Mouse (Mus musculus): Measurements from ENCODE around the gene Chd1. TPM values are rescaled to one million over a fixed set of nuclear protein-coding genes. Genes with fewer than 3 reads are reported as not detected.
A peak's percentile ranks its signal among the peaks of the same experiment; 100 is the strongest.

Chd1 gene
- total RNA-seq (2021): 10 to 100 TPM; 16.6 to 20.1 TPM

GRCm38 (mm10) chr17:15704475-15705300 is at the start of gene Chd1:
Chd1 (plus strand) TSS chr17:15704967.
- intact Hi-C loops (cut with DNase I): loop anchor here (5.0 to 10.0 kb wide), 3 partner anchors 120 to 177 kb away; partner anchors contain the start of gene Pdcd2

DNA sequence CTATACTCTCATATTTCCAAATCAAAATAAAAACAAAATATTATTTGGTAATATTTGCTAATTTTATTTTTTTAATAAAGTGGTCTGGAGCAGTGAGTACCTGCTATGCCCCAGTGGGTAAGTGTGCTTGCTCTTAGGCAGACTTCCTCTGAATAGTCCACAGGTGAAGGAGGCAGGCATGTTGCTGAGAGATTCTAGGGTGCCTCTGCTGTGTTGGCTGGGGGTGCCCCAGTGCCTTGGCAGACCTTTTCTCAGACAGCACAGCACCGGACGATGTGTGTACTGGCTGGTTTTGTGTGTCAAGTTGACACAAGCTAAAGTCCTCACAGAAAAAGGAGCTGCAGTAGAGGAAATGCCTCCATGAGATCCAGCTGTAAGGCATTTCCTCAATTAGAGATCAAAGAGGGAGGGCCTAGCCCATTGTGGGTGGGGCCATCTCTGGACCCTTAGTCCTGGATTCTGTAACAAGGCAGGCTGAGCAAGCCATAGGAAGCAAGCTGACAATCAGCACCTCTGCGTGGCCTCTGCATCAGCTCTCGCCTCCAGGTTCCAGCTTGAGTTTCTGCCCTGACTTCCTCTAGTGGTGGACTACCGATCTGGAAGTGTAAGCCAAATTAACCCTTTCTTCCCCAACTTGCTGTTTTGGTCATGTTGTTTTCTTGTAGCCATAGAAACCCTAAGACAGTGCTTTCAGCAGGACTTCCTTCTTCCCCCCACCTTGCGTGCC is 47.7 kb upstream of the Chd1 start:
- no peak for DNase-seq (ENCODE audit: low spot score)
- intact Hi-C loops (cut with DNase I): no loop called here

More at GRCm38 (mm10) chr17:15704475-15705300, at the start of gene Chd1:
- peak; percentile 87 for DNase-seq (ENCODE audit: low spot score)

- DNase-seq (ENCODE audit: low spot score): no peak
- intact Hi-C loops (cut with DNase I): no loop called here
These were observed 31.9 kb upstream of the Chd1 start for GRCm38 (mm10) chr17:15672870-15673269.

GRCm38 (mm10) chr17:15677970-15678645 is 26.7 kb upstream of the Chd1 start:
- DNase-seq (ENCODE audit: low spot score): no peak
- intact Hi-C loops (cut with DNase I): no loop called here

- intact Hi-C loops (cut with DNase I): no loop called here
- DNase-seq (ENCODE audit: low spot score): no peak
These were observed 24.7 kb upstream of the Chd1 start for GRCm38 (mm10) chr17:15679966-15680630.

- DNase-seq (ENCODE audit: low spot score): no peak
- intact Hi-C loops (cut with DNase I): no loop called here
These were observed 24.1 kb upstream of the Chd1 start for GRCm38 (mm10) chr17:15680661-15681060.

- no peak for DNase-seq (ENCODE audit: low spot score)
- intact Hi-C loops (cut with DNase I): no loop called here
These were observed 18.4 kb upstream of the Chd1 start for GRCm38 (mm10) chr17:15686396-15686795.

- no peak for DNase-seq (ENCODE audit: low spot score)
- intact Hi-C loops (cut with DNase I): no loop called here
These were observed 14.5 kb upstream of the Chd1 start for GRCm38 (mm10) chr17:15690304-15690703.

DNA sequence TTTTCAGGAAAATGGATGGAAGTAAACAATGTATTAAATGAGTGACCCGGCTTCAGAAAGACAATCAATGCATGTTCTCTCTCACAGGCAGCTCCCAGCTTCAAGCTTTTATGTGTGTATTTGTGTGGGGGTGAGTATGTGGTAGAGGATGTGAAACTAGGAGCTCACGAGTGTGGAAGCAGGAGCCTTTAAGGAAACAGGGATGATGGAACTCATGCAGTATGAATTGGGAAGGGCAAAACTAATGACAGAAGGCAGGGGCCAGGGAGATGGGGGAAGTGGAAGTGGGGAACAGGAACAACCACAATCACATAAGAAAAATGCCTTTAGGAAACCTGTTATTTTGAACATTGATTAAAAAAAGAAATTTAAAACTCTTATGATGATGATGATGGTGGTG is 9.2 kb upstream of the Chd1 start:
- intact Hi-C loops (cut with DNase I): loop anchor here (5.0 kb wide), 1 partner anchor 53 kb away; no protein-coding TSS in a partner anchor
- no peak for DNase-seq (ENCODE audit: low spot score)

- intact Hi-C loops (cut with DNase I): loop anchor here (5.0 kb wide), 1 partner anchor 57 kb away; no protein-coding TSS in a partner anchor
- no peak for DNase-seq (ENCODE audit: low spot score)
These were observed 5.8 kb upstream of the Chd1 start for GRCm38 (mm10) chr17:15698956-15699355.

DNA sequence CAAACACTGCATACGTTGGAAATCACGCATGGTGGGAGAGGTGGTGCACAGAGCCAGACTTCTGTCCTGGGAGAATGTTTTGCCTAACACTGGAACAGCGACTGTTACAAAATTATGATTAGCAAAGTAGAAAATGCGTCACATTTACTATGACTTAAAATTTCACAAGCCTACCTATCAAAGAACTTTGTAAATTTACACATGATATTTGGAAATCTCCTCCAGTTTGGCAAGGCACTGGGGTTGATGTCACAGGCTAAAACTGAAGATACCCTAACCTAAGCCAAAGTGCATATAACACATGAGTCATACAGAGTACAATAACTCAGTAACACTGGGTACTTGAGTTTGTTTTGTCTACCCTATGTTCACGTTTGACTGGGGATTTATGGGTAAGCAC is 3.3 kb upstream of the Chd1 start:
- no peak for DNase-seq (ENCODE audit: low spot score)
- intact Hi-C loops (cut with DNase I): loop anchor here (5.0 to 10.0 kb wide), 3 partner anchors 123 to 174 kb away; partner anchors contain the start of gene Pdcd2

GRCm38 (mm10) chr17:15704158-15704474 is 651 bp upstream of the Chd1 start:
- intact Hi-C loops (cut with DNase I): loop anchor here (5.0 to 10.0 kb wide), 3 partner anchors 121 to 177 kb away; partner anchors contain the start of gene Pdcd2
- DNase-seq (ENCODE audit: low spot score): no peak

GRCm38 (mm10) chr17:15705303-15706284 is 827 bp downstream of the Chd1 start:
- intact Hi-C loops (cut with DNase I): loop anchor here (10.0 kb wide), 1 partner anchor 119 kb away; no protein-coding TSS in a partner anchor
- DNase-seq (ENCODE audit: low spot score): peak; percentile 22

DNA sequence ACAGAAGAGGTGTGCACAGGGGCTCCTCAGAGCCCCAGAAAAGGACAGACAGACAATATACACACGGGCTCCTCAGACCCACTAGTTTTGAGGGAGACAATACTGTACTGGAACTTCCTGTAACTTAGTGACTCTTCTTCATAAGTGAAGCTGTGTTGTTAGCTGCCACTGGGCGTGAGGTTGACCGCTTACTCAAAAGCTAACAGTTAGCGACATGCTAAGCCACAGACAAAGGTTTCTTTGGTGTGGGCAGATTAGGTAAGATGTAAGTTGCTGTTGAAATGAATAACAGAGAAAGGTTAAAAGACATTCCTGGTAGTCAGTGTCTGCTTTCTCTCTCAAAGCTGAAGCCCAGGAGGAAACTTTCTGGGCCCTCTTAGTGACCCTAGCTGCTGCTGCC is 9.7 kb downstream of the Chd1 start:
- intact Hi-C loops (cut with DNase I): no loop called here
- no peak for DNase-seq (ENCODE audit: low spot score)

- no peak for DNase-seq (ENCODE audit: low spot score)
- intact Hi-C loops (cut with DNase I): no loop called here
These were observed 10.5 kb downstream of the Chd1 start for GRCm38 (mm10) chr17:15715013-15715902.

DNA sequence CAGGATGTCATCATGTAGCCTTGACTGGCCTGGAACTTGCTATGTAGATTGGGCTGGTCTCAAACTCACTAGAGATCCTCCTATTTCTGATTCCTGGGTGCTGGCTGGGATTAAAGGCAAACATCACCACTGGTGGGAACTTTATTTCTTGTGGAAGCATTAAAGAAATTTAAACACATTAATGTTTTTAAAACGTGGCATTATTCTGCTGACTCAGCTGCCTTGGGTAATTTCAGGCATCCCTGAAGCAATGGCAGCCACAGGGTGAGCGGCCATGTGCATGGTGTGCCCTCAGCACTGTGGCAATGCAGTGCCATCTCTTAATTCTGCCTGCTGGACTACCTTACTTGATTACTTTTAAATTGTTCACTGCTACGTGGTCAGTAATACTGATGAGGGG is 11.2 kb downstream of the Chd1 start:
- intact Hi-C loops (cut with DNase I): no loop called here
- DNase-seq (ENCODE audit: low spot score): no peak

DNA sequence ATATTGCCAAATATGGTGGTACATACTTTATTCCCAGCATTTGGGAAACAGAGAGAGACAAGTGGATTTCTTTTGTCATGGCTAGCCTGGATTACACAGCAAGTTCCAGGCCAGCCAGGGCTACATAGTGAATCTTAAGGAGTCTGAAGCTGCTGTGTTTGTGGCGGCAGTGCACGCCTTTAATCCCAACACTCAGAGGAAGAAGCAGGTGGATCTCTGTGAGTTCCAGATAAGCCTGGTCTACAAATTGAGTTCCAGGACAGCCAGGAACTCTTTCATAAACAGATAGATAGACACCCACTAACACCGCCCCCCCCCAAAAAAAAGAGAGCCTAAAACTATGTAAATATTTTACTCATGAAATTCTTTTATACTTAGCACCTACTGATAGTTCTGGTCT is 16.1 kb downstream of the Chd1 start:
- DNase-seq (ENCODE audit: low spot score): no peak
- intact Hi-C loops (cut with DNase I): loop anchor here (5.0 kb wide), 1 partner anchor 134 kb away; no protein-coding TSS in a partner anchor

DNA sequence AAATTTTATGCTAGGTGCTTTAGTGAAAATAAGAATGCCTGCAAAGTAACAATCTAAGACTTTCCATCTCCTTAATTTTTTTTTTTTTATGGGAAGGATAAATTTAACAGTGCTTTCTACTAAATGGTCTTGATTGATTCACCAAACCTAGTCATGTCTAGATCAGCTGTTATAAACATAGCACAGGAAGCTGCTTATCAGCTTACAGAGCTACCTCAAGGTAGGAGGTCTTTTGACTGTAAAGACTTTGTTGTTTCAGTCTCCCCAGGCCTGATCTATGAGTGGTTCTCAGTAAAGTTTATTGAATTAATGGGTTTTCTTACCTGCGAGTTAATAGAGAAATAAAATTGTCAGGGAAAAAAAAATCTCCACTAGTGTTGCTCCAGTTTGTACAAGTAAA is 18.5 kb downstream of the Chd1 start:
- no peak for DNase-seq (ENCODE audit: low spot score)

More for the DNA sequence above, 18.5 kb downstream of the Chd1 start:
- intact Hi-C loops (cut with DNase I): loop anchor here (5.0 kb wide), 1 partner anchor 136 kb away; no protein-coding TSS in a partner anchor

All from heart, postnatal 25 days (tissue).